Mouse (Mus musculus): ENCODE results near the gene Ints3. TPM values are rescaled to one million over a fixed set of nuclear protein-coding genes. Genes with fewer than 3 reads are reported as not detected.

The Ints3 gene
- total and polyA plus RNA-seq, 3 experiments: 58.5 to 115 (median 101) TPM

DNA sequence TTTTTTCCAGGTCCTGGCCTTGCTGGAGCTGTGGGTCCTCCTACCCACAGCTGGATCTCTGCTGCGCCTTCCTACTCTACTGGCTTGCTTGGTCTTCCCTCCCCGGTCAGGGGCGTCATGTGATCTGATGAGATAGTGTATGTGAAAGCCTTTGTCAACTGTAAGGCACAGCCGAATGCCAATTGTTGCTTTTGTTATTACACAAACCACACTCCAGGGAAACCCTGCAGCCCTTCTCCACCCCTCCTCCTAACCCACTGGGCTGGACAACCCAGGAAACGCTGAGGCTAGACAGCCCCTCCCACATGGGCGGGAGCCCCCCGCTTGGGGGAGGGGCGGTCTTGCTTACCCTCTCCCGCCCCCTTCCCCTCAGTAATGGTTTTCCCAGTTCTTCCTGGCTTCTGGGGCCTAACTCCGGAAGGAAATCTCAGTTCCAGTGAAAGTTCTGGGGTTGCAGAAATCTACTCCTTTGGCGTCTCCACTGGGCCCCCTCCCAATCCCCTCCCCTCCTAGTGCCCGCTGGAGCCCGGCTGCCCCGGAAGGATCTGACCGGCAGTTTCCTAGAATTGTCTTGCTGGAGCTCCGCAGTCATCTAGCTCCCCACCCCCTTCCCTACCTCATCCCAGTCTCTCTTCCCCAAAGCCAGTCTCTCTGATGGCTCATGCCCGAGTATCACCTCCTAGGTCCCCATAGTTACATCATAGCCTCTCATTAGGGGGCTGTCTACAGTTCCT is 13.1 kb upstream of the Ints3 start:
- peak; percentile 48 for DNase-seq (ENCODE audit: low read depth, low spot score)
- TF ChIP-seq MAX (IDR thresholded peaks at IDR 0.05; ENCODE audit: low read length) (peak; percentile 65; the same call in 1 of the 2 replicates), E2F4 (IDR thresholded peaks at IDR 0.05; ENCODE audit: borderline replicate concordance, low read depth, low read length) (no peak), USF1 (IDR thresholded peaks at IDR 0.05; ENCODE audit: low read depth, low read length) (peak; percentile 91), USF2 (IDR thresholded peaks at IDR 0.05; ENCODE audit: borderline replicate concordance in 1 of 2, insufficient read depth in 1 of 2, low read depth in 1 of 2, low read length in 2 of 2) (peak in 1 of 2 experiments; percentile 58; a peak in 2 of 4 replicates)
- Histone ChIP-seq H3K4me1 (ENCODE audit: control insufficient read depth in 1 of 2, insufficient read depth in 2 of 2, low read length in 2 of 2) (peaks cover 3 to 19% of the 10 kb centered on the region in 2 experiments), H3K36me3 (ENCODE audit: control insufficient read depth in 1 of 2, insufficient read depth in 2 of 2, low read length in 2 of 2) (peaks cover 0 to 11% of the 10 kb centered on the region in 2 experiments; a peak in 2 of 4 replicates), H3K79me2 (ENCODE audit: control insufficient read depth, insufficient read depth, low read length, poor library complexity) (no peaks in the 10 kb centered on the region; the same call in 1 of the 2 replicates), H3K27ac (ENCODE audit: control insufficient read depth, low read depth, low read length) (no peak overlapping the region), H3K9me3 (replicated peaks; ENCODE audit: insufficient read depth, low read length) (no peaks in the 10 kb centered on the region), H3K9ac (ENCODE audit: control insufficient read depth, low read depth, low read length, poor library complexity, severe bottlenecking) (peak overlapping the region; percentile 46), H3K27me3 (ENCODE audit: control insufficient read depth in 1 of 2, insufficient read depth in 2 of 2, low read length in 2 of 2) (no peaks in the 10 kb centered on the region; a peak in 1 of 4 replicates), H3K4me3 (ENCODE audit: control insufficient read depth in 1 of 2, insufficient read depth in 1 of 2, low read depth in 2 of 2, low read length in 2 of 2) (peak overlapping the region; percentile 37 to 38; a peak in 3 of 4 replicates)

- Histone ChIP-seq H3K79me2 (ENCODE audit: control insufficient read depth, insufficient read depth, low read length, poor library complexity) (no peaks in the 10 kb centered on the region; the same call in 1 of the 2 replicates), H3K27me3 (ENCODE audit: control insufficient read depth in 1 of 2, insufficient read depth in 2 of 2, low read length in 2 of 2) (no peaks in the 10 kb centered on the region; a peak in 1 of 4 replicates), H3K9me3 (replicated peaks; ENCODE audit: insufficient read depth, low read length) (no peaks in the 10 kb centered on the region), H3K4me3 (ENCODE audit: control insufficient read depth in 1 of 2, insufficient read depth in 1 of 2, low read depth in 2 of 2, low read length in 2 of 2) (0 out of 4 replicates have a peak overlapping the region, but pooled peaks of 1 of the 2 experiments have one; percentile 37), H3K4me1 (ENCODE audit: control insufficient read depth in 1 of 2, insufficient read depth in 2 of 2, low read length in 2 of 2) (peaks cover 3 to 16% of the 10 kb centered on the region in 2 experiments), H3K36me3 (ENCODE audit: control insufficient read depth in 1 of 2, insufficient read depth in 2 of 2, low read length in 2 of 2) (peaks cover 0 to 9% of the 10 kb centered on the region in 2 experiments; a peak in 2 of 4 replicates), H3K27ac (ENCODE audit: control insufficient read depth, low read depth, low read length) (no peak overlapping the region), H3K9ac (ENCODE audit: control insufficient read depth, low read depth, low read length, poor library complexity, severe bottlenecking) (no peak overlapping the region)
- TF ChIP-seq HCFC1 (IDR thresholded peaks at IDR 0.05; ENCODE audit: low read depth, low read length): no peak
- TF ChIP-seq MEF2A (IDR thresholded peaks at IDR 0.05; ENCODE audit: extremely low read depth, insufficient replicate concordance, low read depth, low read length, poor library complexity, severe bottlenecking): no peak
- no peak for TF ChIP-seq SIN3A (IDR thresholded peaks at IDR 0.05; ENCODE audit: low read length)
- TF ChIP-seq ZNF384 (IDR thresholded peaks at IDR 0.05; ENCODE audit: low read depth, low read length): peak; percentile 91
- no peak for DNase-seq (ENCODE audit: low read depth, low spot score)
Measured at GRCm38 (mm10) chr3:90445417-90446200, 12.2 kb upstream of the Ints3 start.

DNA sequence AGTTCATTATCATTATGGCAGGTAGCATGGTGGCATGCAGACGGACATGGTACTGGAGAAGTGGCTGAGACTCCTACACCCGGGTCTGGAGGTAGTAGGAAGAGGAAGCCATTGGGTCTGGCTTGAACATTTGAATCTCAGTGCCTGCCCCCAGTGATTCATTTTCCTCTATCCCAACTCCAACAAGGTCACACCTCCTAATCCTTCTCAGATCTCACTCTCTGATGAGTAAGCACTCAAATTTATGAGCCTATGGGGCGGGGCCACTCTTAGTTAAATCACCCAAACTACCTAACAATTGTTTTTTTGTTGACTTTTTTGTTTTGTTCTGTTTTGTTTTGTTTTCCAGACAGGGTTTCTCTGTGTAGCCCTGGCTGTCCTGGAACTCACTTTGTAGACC is 10.6 kb upstream of the Ints3 start:
- DNase-seq (ENCODE audit: low read depth, low spot score): no peak
- H3K27ac ChIP-seq (ENCODE audit: control insufficient read depth, low read depth, low read length): no peak overlapping the region
- H3K9ac ChIP-seq (ENCODE audit: control insufficient read depth, low read depth, low read length, poor library complexity, severe bottlenecking): no peak overlapping the region
- no peaks in the 10 kb centered on the region for H3K9me3 ChIP-seq (replicated peaks; ENCODE audit: insufficient read depth, low read length)
- peaks cover 0 to 9% of the 10 kb centered on the region in 2 experiments; a peak in 2 of 4 replicates for H3K36me3 ChIP-seq (ENCODE audit: control insufficient read depth in 1 of 2, insufficient read depth in 2 of 2, low read length in 2 of 2)
- no peaks in the 10 kb centered on the region for H3K27me3 ChIP-seq (ENCODE audit: control insufficient read depth in 1 of 2, insufficient read depth in 2 of 2, low read length in 2 of 2)
- TF ChIP-seq MYC (IDR thresholded peaks at IDR 0.05; ENCODE audit: low read depth, low read length): no peak
- TF ChIP-seq RCOR1 (IDR thresholded peaks at IDR 0.05; ENCODE audit: low read depth, low read length): no peak
- no peak for TF ChIP-seq HCFC1 (IDR thresholded peaks at IDR 0.05; ENCODE audit: low read depth, low read length)
- no peak for TF ChIP-seq MAX (IDR thresholded peaks at IDR 0.05; ENCODE audit: low read length)
- TF ChIP-seq CTCF (IDR thresholded peaks at IDR 0.05 in 2 of 3, conservative IDR thresholded peaks at IDR 0.05 in 1 of 3; ENCODE audit: control insufficient read depth in 1 of 3, insufficient read depth in 1 of 3, low read depth in 2 of 3, low read length in 3 of 3, poor library complexity in 1 of 3, severe bottlenecking in 1 of 3): no peak
- TF ChIP-seq POLR2AphosphoS5 (IDR thresholded peaks at IDR 0.05; ENCODE audit: borderline replicate concordance, low read depth, low read length): no peak
- TF ChIP-seq CHD2 (IDR thresholded peaks at IDR 0.05; ENCODE audit: low read length): no peak
- TF ChIP-seq ETS1 (IDR thresholded peaks at IDR 0.05; ENCODE audit: low read depth, low read length): no peak
- no peak overlapping the region for H3K4me3 ChIP-seq (ENCODE audit: control insufficient read depth in 1 of 2, insufficient read depth in 1 of 2, low read depth in 2 of 2, low read length in 2 of 2)
- H3K79me2 ChIP-seq (ENCODE audit: control insufficient read depth, insufficient read depth, low read length, poor library complexity): no peaks in the 10 kb centered on the region; the same call in 1 of the 2 replicates
- peaks cover 3 to 16% of the 10 kb centered on the region in 2 experiments for H3K4me1 ChIP-seq (ENCODE audit: control insufficient read depth in 1 of 2, insufficient read depth in 2 of 2, low read length in 2 of 2)

Measured in MEL (cell line).